Mouse (Mus musculus) lung, postnatal 0 days (tissue): Measurements from ENCODE around the gene Ptprt.

Experiments
- CTCF ChIP-seq: IDR thresholded peaks from 2 replicates; pipeline ENCODE4 v1.5.1; 2016; ENCODE audit warnings: antibody characterized with exemption, mild to moderate bottlenecking
- EP300 ChIP-seq: IDR thresholded peaks from 2 replicates; pipeline ENCODE4 v1.6.1; 2016; ENCODE audit warnings: antibody characterized with exemption, mild to moderate bottlenecking, control low read depth

DNA sequence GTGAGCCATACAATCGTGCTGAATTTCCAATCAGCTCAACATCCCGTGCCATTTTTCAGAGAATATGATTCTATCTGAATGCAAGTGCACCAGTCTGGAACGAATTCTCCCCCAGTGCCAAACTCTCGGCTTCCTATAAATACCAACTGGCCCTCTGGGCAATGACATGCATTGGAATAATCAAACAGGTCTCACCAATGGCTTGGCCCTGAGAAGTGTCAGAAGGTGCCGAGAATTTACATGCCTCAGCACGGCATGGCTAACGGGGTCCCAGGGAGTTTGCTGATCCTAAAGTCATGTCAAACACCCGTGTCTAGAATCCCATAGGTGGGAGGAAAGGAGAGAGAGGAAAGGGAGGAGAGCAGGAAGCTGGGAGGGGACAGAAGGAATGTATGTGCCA is 251.7 kb downstream of the Ptprt start:
- TF ChIP-seq CTCF (no peak), EP300 (no peak)
